Mouse (Mus musculus): ENCODE measurements around the gene Mmp17.

DNA sequence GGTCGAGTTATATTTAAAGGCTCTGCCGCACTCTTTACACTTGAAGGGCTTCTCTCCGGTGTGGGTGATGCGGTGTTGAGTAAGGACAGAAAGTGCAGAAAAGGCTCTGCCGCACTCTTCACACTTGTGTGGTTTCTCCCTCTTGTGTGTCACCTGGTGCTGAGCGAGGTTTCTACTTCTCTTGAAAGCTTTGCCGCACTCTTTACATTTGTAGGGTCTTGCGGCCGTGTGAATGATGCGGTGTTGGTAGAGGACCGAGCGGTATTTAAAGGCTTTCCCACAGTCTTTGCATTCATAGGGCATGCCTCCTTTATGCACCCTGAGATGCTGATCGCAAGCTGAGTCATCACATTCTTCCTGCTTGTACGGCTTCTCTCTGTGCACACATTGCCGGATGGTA lies 74.0 kb downstream of the Mmp17 start:
- TF ChIP-seq CTCF (IDR thresholded peaks at IDR 0.05; ENCODE audit: extremely low read depth, insufficient read depth, insufficient read length, insufficient replicate concordance), result no peak
- no peak for TF ChIP-seq POLR2A (IDR thresholded peaks at IDR 0.05; ENCODE audit: low read depth, low read length)
